In the genomic region with DNA sequence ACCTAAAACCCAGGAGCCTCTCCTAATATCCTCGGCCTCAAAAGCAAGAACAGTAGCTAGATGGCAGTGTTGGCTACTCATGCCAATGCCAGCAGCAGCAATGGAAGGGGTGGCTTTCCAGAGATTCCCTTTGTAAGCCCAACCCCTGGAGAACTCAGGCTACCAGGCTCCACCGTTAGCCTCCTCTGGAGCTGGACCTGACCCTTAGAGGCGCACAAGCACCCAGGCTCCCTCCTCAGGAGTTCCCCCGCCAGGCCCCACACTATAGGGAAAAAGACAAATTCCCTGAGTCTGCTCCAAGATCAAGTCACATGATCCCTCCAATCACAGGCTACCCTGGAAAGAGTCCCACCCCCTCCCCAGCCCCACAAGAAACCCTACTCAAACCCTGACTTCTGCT, we compare ENCODE assay signal across 8 mouse cellular contexts. TPM values are rescaled to one million over a fixed set of nuclear protein-coding genes. Genes with fewer than 3 reads are reported as not detected.
A peak's percentile ranks its signal among the peaks of the same experiment; 100 is the strongest.
DNase-seq lines count a peak whose midpoint lies in the region; ATAC-seq and TF ChIP-seq lines count a peak whose summit lies in the region.

No protein-coding gene starts in this region.

- peak; percentile 28 for DNase-seq in kidney, adult 9 months
- no peak for DNase-seq in kidney, adult 11 months
- DNase-seq in hindbrain, embryonic 11.5 days (ENCODE audit: low spot score): peak; percentile 31
- DNase-seq in left cerebral cortex, postnatal 10 days (ENCODE audit: extremely low spot score in 1 of 2, low spot score in 2 of 2): peak; percentile 50 to 55
- DNase-seq in ovary, adult 18-20 months (ENCODE audit: low spot score): no peak
- DNase-seq in thymus, postnatal 4 days: no peak

- WGBS in hindbrain, embryonic 11.5 days: 9% methylated on average over 4 of the region's 4 CpGs
- 14% methylated on average over 4 of the region's 4 CpGs for WGBS in neural tube, embryonic 13.5 days

- no peak overlapping the region for H3K4me3 ChIP-seq in cortical plate, adult 2 months (ENCODE audit: insufficient read depth, low read length)
- no peak overlapping the region for H3K4me3 ChIP-seq in hindbrain, embryonic 11.5 days (ENCODE audit: low read depth, low read length)
- H3K4me3 ChIP-seq in neural tube, embryonic 13.5 days: no peak overlapping the region

- intact Hi-C loops in left cerebral cortex, postnatal 10 days (cut with DNase I): loop anchor here (5.0 to 10.0 kb wide), 3 partner anchors 63 to 487 kb away; partner anchors contain the start of gene Agbl3

- H3K4me1 ChIP-seq in cortical plate, adult 2 months (ENCODE audit: control insufficient read depth, insufficient read depth, low read length): no peaks in the 10 kb centered on the region
- no peaks in the 10 kb centered on the region for H3K4me1 ChIP-seq in hindbrain, embryonic 11.5 days (replicated peaks; ENCODE audit: control insufficient read depth, insufficient read depth, low read length)
- peaks cover 6% of the 10 kb centered on the region; the same call in 1 of the 2 replicates for H3K4me1 ChIP-seq in neural tube, embryonic 13.5 days (replicated peaks)

- H3K9ac ChIP-seq in hindbrain, embryonic 11.5 days (ENCODE audit: low read depth, low read length): no peak overlapping the region
- no peak overlapping the region for H3K9ac ChIP-seq in neural tube, embryonic 13.5 days

- H3K27ac ChIP-seq in cortical plate, adult 2 months (ENCODE audit: insufficient read depth, low read length): no peak overlapping the region
- H3K27ac ChIP-seq in hindbrain, embryonic 11.5 days (ENCODE audit: low read depth, low read length): no peak overlapping the region
- no peak overlapping the region for H3K27ac ChIP-seq in neural tube, embryonic 13.5 days (replicated peaks)

- TF ChIP-seq POLR2A in cortical plate, adult 2 months (IDR thresholded peaks at IDR 0.05; ENCODE audit: extremely low read depth, insufficient read depth, low read length): no peak

- peak; percentile 84 for TF ChIP-seq CTCF in cortical plate, adult 2 months (IDR thresholded peaks at IDR 0.05; ENCODE audit: extremely low read depth, insufficient read depth, low read length)

- no peak overlapping the region for H3K4me2 ChIP-seq in hindbrain, embryonic 11.5 days (replicated peaks; ENCODE audit: low read depth, low read length)
- H3K4me2 ChIP-seq in neural tube, embryonic 13.5 days: peak overlapping the region; percentile 29; the same call in 1 of the 2 replicates

- H3K27me3 ChIP-seq in hindbrain, embryonic 11.5 days (ENCODE audit: control insufficient read depth, insufficient read depth, low read length): no peaks in the 10 kb centered on the region
- H3K27me3 ChIP-seq in neural tube, embryonic 13.5 days: no peaks in the 10 kb centered on the region; the same call in 1 of the 2 replicates

- ATAC-seq in hindbrain, embryonic 11.5 days (ENCODE audit: low FRiP score): peak; percentile 31; the same call in 1 of the 2 replicates
- peak; percentile 27 for ATAC-seq in neural tube, embryonic 13.5 days (ENCODE audit: low read depth)

- H3K36me3 ChIP-seq in hindbrain, embryonic 11.5 days (ENCODE audit: control insufficient read depth, insufficient read depth, low read length): no peaks in the 10 kb centered on the region
- no peaks in the 10 kb centered on the region for H3K36me3 ChIP-seq in neural tube, embryonic 13.5 days

- no peaks in the 10 kb centered on the region for H3K9me3 ChIP-seq in hindbrain, embryonic 11.5 days (ENCODE audit: control insufficient read depth, low read length)
- no peaks in the 10 kb centered on the region for H3K9me3 ChIP-seq in neural tube, embryonic 13.5 days

RNA-seq across cellular contexts. Expression of gene Slc23a4, which starts 10.9 kb away (rescaled TPM):
- polyA plus RNA-seq in cortical plate, adult 2 months (2012; rRNA removed): 0.84 and 0.85 TPM in 2 replicates
- polyA plus RNA-seq in hindbrain, embryonic 11.5 days (2014; fragmentation: Nextera tagmentation; extraction: Ambion mirVana): 0.46 and 0.49 TPM in 2 replicates
- 1 to 10 TPM; 1.4 to 1.6 TPM for total RNA-seq in left cerebral cortex, postnatal 10 days (2021)
- 0.56 TPM in 2 replicates for polyA plus RNA-seq in neural tube, embryonic 13.5 days (2015; fragmentation: Nextera tagmentation; extraction: Ambion mirVana)

Comparison
In these comparisons a context has a peak if more than half of its experiments do, and no peak if none do; other contexts are left out.
1. DNase-seq: peak in kidney, adult 9 months (single experiment), hindbrain, embryonic 11.5 days (single experiment) and left cerebral cortex, postnatal 10 days (2 of 2); none in kidney, adult 11 months (single experiment), ovary, adult 18-20 months (single experiment) and thymus, postnatal 4 days (single experiment).